Mouse (Mus musculus): ENCODE data around the gene Gm4756.
"Not testable (repeated sequence)": the region's sequence is repeated elsewhere in the genome, so short reads cannot be mapped to it uniquely, and the experiment has no call there.

Gene Gm4756

DNA sequence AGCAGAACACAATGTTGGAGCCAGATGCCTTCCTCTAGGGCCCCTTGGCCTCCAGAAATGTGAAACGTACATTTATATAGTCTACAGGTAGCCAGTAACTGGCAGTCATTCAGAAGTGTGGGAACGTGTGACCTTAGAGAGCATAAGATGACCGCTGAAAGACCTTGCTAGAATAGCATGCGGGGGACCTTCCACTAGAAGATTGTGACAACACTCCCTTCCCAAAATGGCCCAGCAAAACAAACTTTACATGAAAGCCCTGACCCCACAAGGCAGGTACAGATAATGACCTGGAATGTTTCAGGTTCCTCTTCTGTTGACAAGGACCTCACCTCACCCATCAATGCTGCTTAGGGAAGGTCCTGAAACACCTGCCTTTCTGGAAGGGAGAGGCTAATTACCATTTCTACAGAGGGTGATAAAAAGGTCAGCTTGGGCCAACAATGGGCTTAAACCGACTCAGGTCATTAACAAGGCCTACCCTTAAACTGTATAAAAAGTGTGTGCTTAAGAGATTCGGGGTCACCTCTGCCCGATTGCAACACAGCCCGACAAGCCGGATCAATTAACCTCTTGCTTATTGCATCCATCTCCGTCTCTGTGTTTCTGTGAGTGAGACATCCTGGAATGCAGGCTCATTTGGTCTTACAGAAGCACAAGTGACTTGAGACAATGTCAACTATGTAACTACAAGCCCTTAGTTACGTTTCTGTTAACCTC lies at the start of gene Gm4756:
TSS of gene Gm4756 (minus strand) at position 51 of the 720 bp plus-strand sequence.
- DNase-seq (ENCODE audit: low read depth, low spot score): no peak

DNA sequence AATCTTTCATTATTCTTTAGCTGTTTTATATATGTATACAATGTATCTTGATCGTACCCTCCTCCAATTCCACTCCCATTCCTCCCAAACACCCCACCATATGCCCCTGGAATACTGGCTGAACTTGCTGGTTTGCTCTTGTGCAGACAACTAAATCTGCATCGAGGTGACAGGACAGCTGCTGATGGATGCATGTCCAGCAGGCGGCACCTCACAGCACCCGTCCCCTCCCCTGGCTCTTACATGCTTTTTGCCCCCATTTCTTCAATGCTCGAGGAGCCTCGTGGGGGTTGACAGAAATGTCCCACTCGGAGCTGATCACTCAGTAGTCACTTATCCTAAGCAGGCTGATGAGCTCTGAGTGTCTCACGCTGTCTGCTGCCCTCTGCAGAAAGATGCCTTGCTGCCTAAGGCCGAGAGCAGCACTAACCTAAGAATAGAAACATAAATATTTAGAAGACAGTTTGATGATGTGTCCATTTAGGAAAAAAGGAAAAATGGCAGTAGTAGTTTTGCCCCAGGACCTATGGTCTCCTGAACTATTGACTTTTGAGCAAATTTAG lies 45.5 kb upstream of the Gm4756 start:
- no peak for DNase-seq (ENCODE audit: low read depth, low spot score)

DNA sequence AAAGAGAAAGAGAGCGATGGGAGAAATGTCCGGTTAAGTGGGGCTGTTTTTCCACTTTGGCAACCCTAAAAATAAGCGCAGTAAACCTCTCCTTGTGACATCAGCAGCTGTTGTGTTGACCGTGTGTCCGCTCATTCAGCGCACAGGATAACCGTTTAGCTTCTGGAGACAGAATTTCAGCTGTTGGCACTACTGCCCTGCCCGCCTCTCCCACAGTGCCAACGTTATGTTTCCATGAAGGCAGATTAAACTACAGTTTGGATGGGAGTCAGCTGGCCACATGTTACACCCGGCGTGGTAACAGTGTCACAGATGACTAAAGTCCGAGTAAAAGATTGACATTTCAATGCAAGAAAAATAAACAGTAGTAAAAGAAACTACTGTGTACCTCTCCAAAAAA lies 45.0 kb upstream of the Gm4756 start:
- peak; percentile 18 for DNase-seq (ENCODE audit: low read depth, low spot score)

DNA sequence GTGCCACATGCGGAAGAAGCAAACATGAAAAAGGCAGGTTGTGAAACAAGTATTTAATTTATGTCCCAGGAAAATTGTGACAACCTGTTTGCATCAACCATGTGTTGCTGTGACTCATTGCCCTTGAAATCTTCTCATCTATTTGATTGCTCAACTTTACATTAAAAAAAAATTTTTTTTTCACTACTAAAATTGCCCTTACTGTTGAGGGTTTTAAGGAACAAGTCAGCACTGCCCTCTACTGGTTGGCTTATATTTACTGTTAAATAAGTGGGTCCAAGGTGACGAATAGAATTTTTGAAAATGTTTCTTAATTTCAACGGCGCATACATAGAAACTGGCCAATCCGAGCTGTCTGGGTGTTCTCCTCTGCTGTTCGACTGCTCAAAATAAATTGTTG lies 44.4 kb upstream of the Gm4756 start:
- DNase-seq (ENCODE audit: low read depth, low spot score): peak; percentile 91

DNA sequence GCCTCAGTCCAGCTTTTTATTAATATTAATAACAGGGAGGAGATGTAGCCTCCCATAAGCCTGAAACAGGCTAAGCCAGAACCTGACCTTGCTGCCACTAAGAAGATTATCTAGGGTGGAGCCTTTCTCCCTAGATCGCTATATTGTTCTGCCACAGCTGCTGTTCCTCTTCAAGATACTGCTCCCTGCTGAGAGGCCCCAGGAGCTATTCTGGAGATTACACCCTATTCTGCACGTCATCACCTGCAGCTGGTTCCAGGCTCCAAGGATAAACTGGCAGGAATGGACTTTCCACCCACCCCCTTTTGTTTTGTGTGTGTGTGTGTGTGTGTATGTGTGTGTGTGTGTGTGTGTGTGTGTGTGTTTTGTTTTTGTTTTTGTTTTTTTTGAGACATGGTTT lies 38.8 kb upstream of the Gm4756 start:
- not testable (repeated sequence) for DNase-seq (ENCODE audit: low read depth, low spot score)

DNA sequence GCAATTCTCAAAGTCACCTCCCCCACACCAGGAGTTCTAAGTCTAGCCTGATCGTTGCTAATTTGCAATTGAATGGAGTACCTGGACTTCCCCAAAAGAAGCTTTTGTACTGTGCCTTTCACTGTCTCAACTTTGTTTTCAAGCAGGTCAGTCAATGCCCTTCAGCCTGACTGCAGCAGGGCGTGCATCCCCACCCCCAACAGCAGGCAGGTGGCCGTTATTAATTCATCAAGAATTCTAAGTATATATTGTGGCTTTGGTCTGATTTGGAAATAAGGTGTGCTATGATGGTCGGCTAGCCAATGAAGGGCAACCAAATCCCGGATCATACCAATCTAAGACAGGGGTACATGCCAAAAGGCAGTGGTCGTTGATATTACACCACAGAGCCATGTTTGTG lies 38.3 kb upstream of the Gm4756 start:
- DNase-seq (ENCODE audit: low read depth, low spot score): not testable (repeated sequence)

DNA sequence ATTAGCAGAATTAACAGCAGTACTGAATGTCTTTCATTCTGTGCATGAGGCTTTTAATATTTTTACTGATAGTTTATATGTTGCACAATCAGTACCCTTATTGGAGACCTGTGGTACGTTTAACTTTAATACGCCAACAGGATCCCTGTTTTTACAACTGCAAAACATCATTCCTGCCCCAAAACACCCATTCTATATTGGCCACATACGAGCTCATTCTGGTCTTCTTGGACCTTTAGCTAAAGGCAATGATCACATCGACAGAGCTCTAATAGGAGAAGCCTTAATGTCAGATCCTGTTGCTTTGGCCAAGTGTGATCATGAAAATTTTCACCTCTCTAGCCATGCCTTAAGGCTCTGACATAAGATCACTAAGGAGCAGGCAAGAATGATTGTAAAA lies 37.1 kb upstream of the Gm4756 start:
- DNase-seq (ENCODE audit: low read depth, low spot score): not testable (repeated sequence)

DNA sequence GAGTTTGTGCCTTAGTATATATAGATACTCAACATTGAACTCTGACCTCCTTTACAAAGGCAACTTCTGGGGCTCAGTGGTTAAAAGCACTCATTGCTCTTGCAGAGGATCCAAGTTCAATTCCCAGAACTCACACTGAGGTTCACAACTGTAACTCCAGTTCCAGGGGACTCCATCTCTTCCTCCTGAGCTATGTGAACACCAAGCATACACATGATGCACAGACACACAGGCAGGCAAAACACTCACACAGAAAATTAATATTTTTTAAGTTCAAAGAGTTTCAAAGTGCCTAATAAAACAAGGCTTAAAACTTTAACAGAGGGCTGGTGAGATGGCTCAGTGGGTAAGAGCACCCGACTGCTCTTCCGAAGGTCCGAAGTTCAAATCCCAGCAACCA lies 34.2 kb upstream of the Gm4756 start:
- no peak for DNase-seq (ENCODE audit: low read depth, low spot score)

DNA sequence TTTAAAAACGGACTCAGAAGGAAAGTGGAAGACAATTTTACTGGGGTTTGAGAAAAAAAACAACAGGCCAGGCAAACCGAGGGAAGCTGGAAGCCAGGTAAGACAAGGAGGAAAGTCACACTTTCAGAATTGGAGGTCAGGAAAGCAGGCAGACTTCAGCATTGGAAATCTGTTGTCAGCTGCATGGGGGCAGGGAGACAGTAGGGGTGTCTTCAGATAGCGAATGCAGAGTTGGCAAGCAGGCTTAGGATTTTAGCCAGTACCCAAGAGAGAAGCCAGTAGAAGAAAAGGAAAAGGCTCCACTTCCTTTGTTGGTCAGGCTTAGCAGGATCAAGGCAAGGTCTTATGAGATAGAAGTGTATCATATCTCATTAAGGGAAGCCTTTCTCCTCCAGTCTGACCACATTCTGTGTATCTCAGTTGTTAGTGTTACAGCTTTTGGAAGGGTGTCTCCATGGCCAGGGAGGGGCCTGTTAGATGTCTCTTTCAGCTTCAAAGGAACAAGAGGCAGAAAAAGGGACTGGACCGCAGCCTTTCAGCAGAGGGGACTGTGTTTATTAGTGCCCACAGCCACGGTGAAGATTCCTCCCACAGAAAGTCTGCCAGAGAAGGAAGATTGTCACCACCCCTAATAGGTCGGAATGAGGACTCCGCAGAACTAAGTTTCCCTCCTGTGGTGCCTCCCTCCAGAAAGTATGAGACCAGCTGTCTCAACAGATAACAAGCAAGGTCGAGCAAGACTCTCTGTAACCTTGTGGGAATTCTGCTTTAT lies 33.2 kb upstream of the Gm4756 start:
- no peak for DNase-seq (ENCODE audit: low read depth, low spot score)

DNA sequence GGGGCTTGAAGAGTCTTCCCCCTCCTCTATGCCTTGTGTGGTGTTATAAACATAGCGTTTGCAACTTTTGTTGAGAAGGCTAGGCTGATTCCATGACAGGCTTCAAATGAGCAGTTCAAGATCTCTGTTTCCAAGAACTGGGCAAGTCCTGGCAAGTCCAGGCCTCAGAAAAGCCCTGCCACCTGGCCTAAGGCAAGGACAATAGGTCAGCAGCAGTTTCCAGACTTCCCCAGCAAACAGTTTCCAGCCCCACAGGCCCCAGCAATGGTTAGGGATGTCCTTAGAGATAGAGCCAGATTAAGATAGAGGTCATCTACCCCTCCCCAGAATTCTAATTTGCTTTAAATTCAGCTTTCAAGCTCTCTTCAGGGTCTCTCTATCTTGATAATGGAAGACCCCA lies 32.5 kb upstream of the Gm4756 start:
- no peak for DNase-seq (ENCODE audit: low read depth, low spot score)

DNA sequence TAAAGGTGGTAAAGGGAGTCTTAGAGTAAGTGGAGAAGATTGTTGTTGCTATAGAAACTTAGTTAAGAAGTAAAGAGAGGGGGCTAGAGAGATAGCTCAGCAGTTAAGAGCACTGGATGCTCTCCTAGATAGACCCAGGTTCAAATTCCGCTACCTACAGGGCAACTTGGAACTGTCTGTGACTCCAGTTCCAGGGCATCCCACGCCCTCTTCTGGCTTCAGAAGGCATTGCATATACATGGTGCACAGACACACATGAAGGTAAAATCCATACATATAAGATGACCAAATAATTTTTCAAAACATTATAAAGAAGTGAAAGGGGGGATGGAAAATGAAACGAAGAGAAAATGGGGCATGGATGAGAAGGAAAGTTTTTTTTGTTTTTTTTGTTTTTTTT lies 30.2 kb upstream of the Gm4756 start:
- DNase-seq (ENCODE audit: low read depth, low spot score): no peak

DNA sequence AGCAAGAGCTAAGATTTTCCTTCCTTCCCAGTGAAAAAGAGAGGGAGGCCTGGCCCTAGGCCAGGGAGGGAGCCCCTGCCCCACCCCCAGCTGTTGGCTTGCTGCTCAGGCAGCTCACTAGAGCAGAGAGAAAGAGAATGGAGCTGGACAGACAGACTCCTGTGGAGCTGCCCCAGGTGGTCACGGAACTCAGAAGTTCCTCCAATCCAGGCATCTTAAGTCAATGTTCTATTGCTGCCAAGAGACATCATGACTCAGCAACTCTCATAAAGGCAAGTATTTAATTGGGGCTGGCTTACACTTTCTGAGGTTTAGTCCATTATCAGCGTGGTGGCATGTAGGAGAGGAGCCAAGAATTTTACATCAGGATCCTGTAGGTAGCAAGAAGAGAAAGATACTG lies 25.4 kb upstream of the Gm4756 start:
- peak; percentile 60 for DNase-seq (ENCODE audit: low read depth, low spot score)

DNA sequence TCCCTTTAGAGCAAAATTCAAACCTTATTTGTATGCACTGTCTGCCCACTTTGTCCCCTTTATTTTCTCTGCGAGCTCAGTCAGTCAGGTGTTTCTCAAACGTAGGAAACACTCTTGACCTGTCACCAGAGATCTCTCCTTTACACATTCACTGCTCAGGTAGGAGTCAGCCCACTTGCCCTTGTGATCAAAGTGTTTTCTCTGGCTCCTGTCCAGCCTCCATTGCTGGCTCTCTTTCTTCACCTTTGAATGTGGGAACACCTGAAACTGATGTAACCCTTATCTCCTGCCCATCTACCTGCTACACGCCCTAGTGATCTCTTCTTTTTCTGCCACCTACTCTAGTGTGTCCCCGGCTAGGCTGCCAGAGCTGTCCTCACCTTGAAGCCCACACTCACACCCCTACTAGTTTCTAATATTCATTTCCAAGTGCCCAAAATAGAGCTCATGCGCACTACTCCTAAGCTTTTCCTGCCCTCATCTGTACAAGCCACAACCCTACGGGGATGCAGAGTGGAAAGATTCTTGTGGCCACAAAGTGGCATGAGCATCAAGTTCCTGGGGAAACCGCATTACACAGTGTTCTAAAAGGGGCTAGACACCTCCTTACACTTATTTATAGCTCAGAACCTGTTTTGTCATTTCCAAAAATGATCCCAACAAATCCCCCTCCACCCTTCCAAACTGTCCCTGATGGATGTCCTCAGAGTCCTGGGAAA lies 24.8 kb upstream of the Gm4756 start:
- DNase-seq (ENCODE audit: low read depth, low spot score): peak; percentile 53

DNA sequence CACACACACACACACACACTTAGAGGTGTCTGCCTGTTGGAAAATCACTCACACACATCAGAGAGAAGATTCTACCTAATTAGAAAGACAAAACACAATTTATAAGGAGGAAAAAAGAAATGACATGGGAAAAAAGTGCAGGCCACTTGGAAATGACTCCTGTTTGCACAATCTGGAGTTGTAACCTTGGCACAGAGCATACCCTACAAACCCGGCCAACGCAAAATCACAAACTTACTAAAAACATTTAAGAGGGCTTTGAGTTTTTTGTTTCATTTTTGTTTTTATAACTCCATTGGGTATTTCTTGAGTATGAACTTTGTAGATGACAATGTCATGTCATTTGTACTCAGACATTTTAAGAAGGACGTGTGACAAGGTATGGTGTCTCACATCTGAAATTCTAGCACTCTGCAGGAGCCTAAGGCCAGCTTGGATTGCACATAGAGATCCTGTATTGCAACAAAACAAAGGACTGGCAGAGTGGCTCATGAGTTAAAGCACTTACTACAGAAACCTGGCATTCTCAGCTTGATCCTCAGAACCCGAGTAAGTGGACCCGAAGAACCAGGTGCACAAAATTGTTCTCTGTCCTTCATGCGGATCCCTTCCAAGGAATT lies 22.2 kb upstream of the Gm4756 start:
- DNase-seq (ENCODE audit: low read depth, low spot score): no peak

DNA sequence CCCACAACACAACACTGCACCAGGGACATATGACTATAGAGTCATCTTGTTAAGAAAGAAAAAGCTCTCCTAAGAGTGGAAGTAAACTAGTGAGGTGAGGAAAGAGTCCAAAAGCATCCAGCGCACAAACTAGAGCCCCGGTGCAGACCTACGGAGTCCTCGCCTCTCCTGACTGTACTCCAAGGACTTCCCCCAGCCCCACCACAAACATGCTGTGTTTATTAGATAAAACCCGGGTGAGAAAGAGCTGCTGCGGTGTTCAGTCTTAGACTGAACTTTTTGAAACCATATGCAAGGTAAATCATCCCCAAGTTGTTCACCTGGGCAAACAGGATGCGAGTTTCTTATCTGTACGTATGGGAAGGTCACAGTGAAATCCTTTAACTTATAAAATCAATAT lies 21.5 kb upstream of the Gm4756 start:
- DNase-seq (ENCODE audit: low read depth, low spot score): no peak

DNA sequence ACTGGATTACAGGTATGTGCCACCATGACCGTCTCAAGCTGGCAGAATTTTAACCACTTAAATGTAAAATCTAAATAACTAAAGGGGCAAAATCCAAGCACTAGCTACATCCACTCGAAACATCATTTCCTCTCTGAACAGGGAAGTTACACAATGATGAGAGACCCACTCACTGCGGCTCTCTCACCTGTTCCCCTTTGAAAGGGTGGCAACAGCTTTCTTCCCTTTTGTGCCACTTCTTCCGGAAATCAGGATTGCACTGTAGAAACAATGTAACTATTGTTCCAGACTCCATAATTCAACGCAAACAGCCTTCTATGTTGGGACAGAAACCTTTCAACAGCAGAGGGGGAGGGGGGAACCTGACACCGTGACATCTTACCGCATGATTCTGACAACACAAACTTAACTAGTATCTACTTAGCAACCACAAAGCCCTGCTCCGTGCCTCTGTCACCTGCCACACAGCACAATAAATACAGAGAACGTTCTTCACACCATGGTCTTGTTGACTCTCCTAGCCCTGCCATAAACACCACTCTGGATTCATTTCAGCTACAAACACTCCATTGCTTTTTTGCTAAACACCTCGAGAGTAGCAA lies 18.5 kb upstream of the Gm4756 start:
- no peak for DNase-seq (ENCODE audit: low read depth, low spot score)

DNA sequence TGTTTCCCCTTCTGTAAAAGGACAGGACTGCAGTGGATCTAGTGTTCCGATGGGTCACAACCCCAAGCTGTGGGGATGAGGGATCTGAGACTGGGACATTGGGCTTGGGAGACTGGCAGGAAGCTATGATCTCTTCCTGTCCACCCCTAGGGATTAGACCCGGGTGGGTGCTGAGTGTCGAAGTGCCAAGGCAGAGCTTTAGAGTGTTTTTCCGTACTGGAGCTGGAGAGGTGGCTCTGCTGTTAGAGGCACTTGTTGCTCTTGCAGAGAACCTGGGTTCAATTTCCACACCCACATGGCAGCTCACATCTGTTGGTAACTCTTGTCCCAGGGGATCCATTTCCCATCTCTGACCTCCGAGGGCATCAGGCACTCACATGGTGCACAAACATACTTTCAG lies 16.6 kb upstream of the Gm4756 start:
- no peak for DNase-seq (ENCODE audit: low read depth, low spot score)

DNA sequence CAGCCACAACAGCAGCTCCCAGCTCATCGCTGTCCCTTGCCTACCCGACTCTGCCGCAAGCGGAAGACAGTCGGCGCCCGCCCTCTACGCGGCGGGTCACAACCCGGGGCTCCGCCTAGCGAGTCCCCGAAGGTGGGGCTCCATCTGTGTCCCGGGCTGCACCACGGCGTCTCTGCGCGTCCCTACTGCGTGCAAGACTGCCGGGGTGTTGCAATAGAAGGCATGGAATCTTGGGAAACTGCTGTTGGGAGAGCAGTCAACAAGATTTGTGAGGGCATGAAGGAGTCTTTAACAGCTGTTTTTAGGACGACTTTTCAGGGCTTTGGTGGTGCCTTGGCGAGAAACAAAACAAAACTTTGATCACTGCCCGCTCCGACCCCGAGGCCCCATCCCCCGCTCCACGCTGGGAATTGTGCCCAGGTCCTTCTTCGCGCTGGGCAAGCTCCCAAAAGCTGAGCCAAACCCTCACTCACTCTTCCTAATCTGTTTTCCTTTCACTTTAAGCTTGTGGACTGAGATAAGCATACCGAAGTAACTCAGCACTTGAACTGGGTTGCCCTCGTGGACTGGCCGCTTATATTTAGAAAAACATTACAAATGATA lies 15.4 kb upstream of the Gm4756 start, which contains the start of gene Dhrs7:
TSS of gene Dhrs7 (minus strand) at position 175 of the 603 bp plus-strand sequence.
- DNase-seq (ENCODE audit: low read depth, low spot score): peak; percentile 86

DNA sequence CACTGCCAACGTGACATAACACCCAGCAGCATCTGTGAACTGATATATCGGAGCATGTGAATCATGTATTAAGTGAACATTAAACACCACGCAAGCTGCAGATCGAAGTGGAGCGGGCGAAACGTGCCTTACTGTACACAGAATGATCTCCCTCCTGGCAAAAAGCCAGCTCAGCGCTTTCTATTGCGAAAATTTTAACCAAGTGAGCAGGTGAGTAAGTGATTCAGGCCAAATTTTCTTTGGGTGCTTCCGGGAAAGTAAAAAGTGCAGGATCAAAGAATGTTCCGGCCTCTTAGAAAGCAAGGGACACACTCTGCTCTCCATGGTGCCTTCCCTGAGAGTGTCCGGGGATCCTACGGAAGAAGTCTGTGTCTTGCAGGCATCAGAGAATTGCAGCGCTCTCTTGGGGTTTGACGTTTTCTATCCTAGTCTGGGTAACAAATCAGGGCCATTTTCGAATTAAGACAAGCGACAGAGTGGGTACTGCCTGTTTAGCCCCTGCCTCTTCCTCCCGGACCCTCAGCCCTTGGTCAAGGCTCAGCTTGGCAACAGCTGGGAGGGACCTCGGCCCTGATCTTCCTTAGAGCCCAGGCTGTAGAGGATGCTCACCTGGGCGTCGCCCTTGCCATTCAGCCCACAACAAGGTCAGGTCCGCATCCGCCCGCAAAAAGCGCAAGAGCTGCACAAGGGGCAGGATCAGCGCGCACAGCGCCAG lies 14.7 kb upstream of the Gm4756 start:
- peak; percentile 59 for DNase-seq (ENCODE audit: low read depth, low spot score)

DNA sequence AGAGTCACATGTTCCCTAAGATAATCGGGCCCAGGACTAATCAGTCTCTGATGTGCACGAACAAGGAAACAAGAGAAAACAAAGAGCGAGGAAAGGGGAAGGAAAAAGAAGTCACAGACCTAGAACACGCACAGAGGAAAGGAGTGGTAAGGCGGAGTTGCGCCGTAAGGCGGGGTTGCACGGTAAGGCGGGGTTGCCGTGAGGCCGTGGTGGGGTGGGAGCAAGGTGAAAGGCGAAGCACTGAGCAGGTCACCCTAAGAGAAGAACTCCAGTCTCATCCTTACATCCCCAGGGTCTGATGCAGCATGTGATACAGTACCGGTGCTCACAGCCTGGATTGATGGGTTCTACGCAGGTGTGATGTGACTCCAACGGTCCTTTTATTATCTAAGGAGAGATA lies 6.3 kb upstream of the Gm4756 start:
- no peak for DNase-seq (ENCODE audit: low read depth, low spot score)

All from 3T3-L1 (cell line).